Mouse (Mus musculus) ES-Bruce4 (cell line): ENCODE measurements around the gene Notch2. TPM values are rescaled to one million over a fixed set of nuclear protein-coding genes. Genes with fewer than 3 reads are reported as not detected.

ENCODE experiments used
- H3K27ac ChIP-seq: 2 replicates; pipeline ENCODE4 v1.5.1; 2012; ENCODE audit warnings: low read length, inconsistent platforms; ENCODE audit not compliant: insufficient read depth
- H3K27me3 ChIP-seq: 2 replicates; pipeline ENCODE4 v1.6.1; 2012; ENCODE audit warnings: mild to moderate bottlenecking, low read length, inconsistent platforms; ENCODE audit not compliant: control insufficient read depth, poor library complexity, insufficient read depth, severe bottlenecking
- H3K36me3 ChIP-seq: 2 replicates; pipeline ENCODE4 v1.6.1; 2012; ENCODE audit warnings: inconsistent platforms, mild to moderate bottlenecking, low read length, moderate library complexity; ENCODE audit not compliant: control insufficient read depth, poor library complexity, insufficient read depth, severe bottlenecking
- H3K4me1 ChIP-seq: one replicate; pipeline ENCODE4 v1.8.1; 2011; ENCODE audit warnings: low read length; ENCODE audit not compliant: control insufficient read depth, insufficient read depth
- H3K4me3 ChIP-seq: 2 replicates; pipeline ENCODE4 v1.5.1; 2011; ENCODE audit warnings: low read depth, mild to moderate bottlenecking, low read length
- H3K9ac ChIP-seq: 2 replicates; pipeline ENCODE4 v1.6.1; 2012; ENCODE audit warnings: low read depth, mild to moderate bottlenecking, inconsistent platforms; ENCODE audit not compliant: poor library complexity, severe bottlenecking
- H3K9me3 ChIP-seq: replicated peaks from 2 replicates; pipeline ENCODE4 v1.6.1; 2012; ENCODE audit warnings: mild to moderate bottlenecking, low read length, inconsistent platforms; ENCODE audit not compliant: control insufficient read depth, poor library complexity, insufficient read depth, severe bottlenecking
- CTCF ChIP-seq: IDR thresholded peaks from one replicate; pipeline ENCODE4 v1.8.1; 2011; ENCODE audit warnings: low read depth, low read length
- EP300 ChIP-seq: IDR thresholded peaks from 2 replicates; pipeline ENCODE4 v1.6.1; 2011; ENCODE audit warnings: low read depth, low read length; ENCODE audit not compliant: insufficient read depth
- POLR2A ChIP-seq: IDR thresholded peaks from one replicate; pipeline ENCODE4 v1.8.1; 2011; ENCODE audit warnings: low read length; ENCODE audit not compliant: insufficient read depth
- polyA plus RNA-seq: library from polyadenylated mRNA; stranded (reverse); fragments of >200 nt; gene quantifications from 2 replicates; pipeline ENCODE4 v1.2.4, GENCODE M21; 2011; ENCODE audit warnings: low read depth; ENCODE audit not compliant: missing spikeins, insufficient read depth, insufficient read length

Gene Notch2
- polyA plus RNA-seq, 1 experiment: 23.2 TPM

- Histone ChIP-seq H3K27me3 (no peaks in the 10 kb centered on the region), H3K36me3 (no peaks in the 10 kb centered on the region), H3K9ac (no peak overlapping the region), H3K4me3 (no peak overlapping the region), H3K4me1 (peaks cover 1% of the 10 kb centered on the region), H3K9me3 (no peaks in the 10 kb centered on the region), H3K27ac (no peak overlapping the region)
- TF ChIP-seq CTCF (no peak), POLR2A (no peak), EP300 (no peak)
Measured at GRCm38 (mm10) chr3:98042301-98042700, 29.0 kb downstream of the Notch2 start.

GRCm38 (mm10) chr3:98042955-98043456 lies 29.7 kb downstream of the Notch2 start:
- Histone ChIP-seq H3K4me1 (peaks cover 1% of the 10 kb centered on the region), H3K27ac (no peak overlapping the region), H3K27me3 (no peaks in the 10 kb centered on the region), H3K36me3 (no peaks in the 10 kb centered on the region), H3K4me3 (no peak overlapping the region), H3K9me3 (no peaks in the 10 kb centered on the region), H3K9ac (no peak overlapping the region)
- TF ChIP-seq CTCF (no peak), EP300 (no peak), POLR2A (no peak)

GRCm38 (mm10) chr3:98043669-98044068 lies 30.3 kb downstream of the Notch2 start:
- Histone ChIP-seq H3K27ac (no peak overlapping the region), H3K9ac (no peak overlapping the region), H3K4me3 (no peak overlapping the region), H3K4me1 (peaks cover 1% of the 10 kb centered on the region), H3K9me3 (no peaks in the 10 kb centered on the region), H3K36me3 (no peaks in the 10 kb centered on the region), H3K27me3 (no peaks in the 10 kb centered on the region)
- TF ChIP-seq EP300 (no peak), CTCF (no peak), POLR2A (no peak)

- Histone ChIP-seq H3K27ac (no peak overlapping the region), H3K27me3 (no peaks in the 10 kb centered on the region), H3K4me1 (peaks cover 1% of the 10 kb centered on the region), H3K36me3 (no peaks in the 10 kb centered on the region), H3K9me3 (no peaks in the 10 kb centered on the region), H3K4me3 (no peak overlapping the region), H3K9ac (no peak overlapping the region)
- no peak for TF ChIP-seq POLR2A
- no peak for TF ChIP-seq EP300
- no peak for TF ChIP-seq CTCF
Measured at GRCm38 (mm10) chr3:98044768-98045368, 31.5 kb downstream of the Notch2 start.

- no peak for TF ChIP-seq CTCF
- no peak for TF ChIP-seq POLR2A
- TF ChIP-seq EP300: no peak
- H3K9ac ChIP-seq: no peak overlapping the region
- H3K4me3 ChIP-seq: no peak overlapping the region
- H3K4me1 ChIP-seq: peaks cover 1% of the 10 kb centered on the region
- no peaks in the 10 kb centered on the region for H3K9me3 ChIP-seq
- no peaks in the 10 kb centered on the region for H3K36me3 ChIP-seq
- no peaks in the 10 kb centered on the region for H3K27me3 ChIP-seq
- no peak overlapping the region for H3K27ac ChIP-seq
Measured at GRCm38 (mm10) chr3:98045465-98046148, 32.3 kb downstream of the Notch2 start.

- peaks cover 1% of the 10 kb centered on the region for H3K4me1 ChIP-seq
- H3K36me3 ChIP-seq: no peaks in the 10 kb centered on the region
- no peaks in the 10 kb centered on the region for H3K9me3 ChIP-seq
- no peak overlapping the region for H3K27ac ChIP-seq
- H3K27me3 ChIP-seq: no peaks in the 10 kb centered on the region
- H3K4me3 ChIP-seq: no peak overlapping the region
- TF ChIP-seq EP300 (no peak), POLR2A (no peak), CTCF (no peak)
- no peak overlapping the region for H3K9ac ChIP-seq
Measured at GRCm38 (mm10) chr3:98046305-98046704, 33.0 kb downstream of the Notch2 start.
